Mouse (Mus musculus): Measurements from ENCODE around the gene Tnks1bp1. TPM values are rescaled to one million over a fixed set of nuclear protein-coding genes. Genes with fewer than 3 reads are reported as not detected.

Gene Tnks1bp1
- polyA plus RNA-seq, 2 experiments: 17.0 to 85.9 TPM

- Histone ChIP-seq H3K27me3 (ENCODE audit: control insufficient read depth, insufficient read depth, low read length) (no peaks in the 10 kb centered on the region), H3K9me3 (ENCODE audit: control insufficient read depth, low read length) (no peaks in the 10 kb centered on the region), H3K27ac (replicated peaks; ENCODE audit: low read depth, low read length) (no peak overlapping the region), H3K36me3 (ENCODE audit: control insufficient read depth, insufficient read depth, low read length) (no peaks in the 10 kb centered on the region), H3K4me3 (replicated peaks; ENCODE audit: low read length) (no peak overlapping the region), H3K4me1 (ENCODE audit: control insufficient read depth, insufficient read depth, low read length) (peaks cover 5% of the 10 kb centered on the region), H3K9ac (ENCODE audit: low read depth, low read length, severe bottlenecking) (no peak overlapping the region), H3K4me2 (replicated peaks; ENCODE audit: low read depth, low read length, severe bottlenecking) (no peak overlapping the region)
- ATAC-seq (ENCODE audit: low FRiP score, low read depth) (no peak), DNase-seq (ENCODE audit: low spot score) (no peak)
- no peak for TF ChIP-seq POLR2A (IDR thresholded peaks at IDR 0.05; ENCODE audit: borderline replicate concordance, extremely low read depth, insufficient read depth, insufficient read length)
- 74% methylated on average over 5 of the region's 5 CpGs for WGBS
Measured at GRCm38 (mm10) chr2:85013826-85014587, 33.8 kb upstream of the Tnks1bp1 start.

- Histone ChIP-seq H3K9me3 (ENCODE audit: control insufficient read depth, low read length) (no peaks in the 10 kb centered on the region), H3K36me3 (ENCODE audit: control insufficient read depth, insufficient read depth, low read length) (no peaks in the 10 kb centered on the region), H3K9ac (ENCODE audit: low read depth, low read length, severe bottlenecking) (no peak overlapping the region), H3K27me3 (ENCODE audit: control insufficient read depth, insufficient read depth, low read length) (no peaks in the 10 kb centered on the region), H3K27ac (replicated peaks; ENCODE audit: low read depth, low read length) (no peak overlapping the region), H3K4me1 (ENCODE audit: control insufficient read depth, insufficient read depth, low read length) (peaks cover 5% of the 10 kb centered on the region), H3K4me2 (replicated peaks; ENCODE audit: low read depth, low read length, severe bottlenecking) (no peak overlapping the region), H3K4me3 (replicated peaks; ENCODE audit: low read length) (no peak overlapping the region)
- WGBS: 15% methylated on average over 3 of the region's 3 CpGs
- TF ChIP-seq POLR2A (IDR thresholded peaks at IDR 0.05; ENCODE audit: borderline replicate concordance, extremely low read depth, insufficient read depth, insufficient read length): no peak
- no peak for ATAC-seq (ENCODE audit: low FRiP score, low read depth)
- DNase-seq (ENCODE audit: low spot score): no peak
Measured at GRCm38 (mm10) chr2:85014588-85014982, 33.2 kb upstream of the Tnks1bp1 start.

- 17% methylated on average over 4 of the region's 4 CpGs for WGBS
- H3K9ac ChIP-seq (ENCODE audit: low read depth, low read length, severe bottlenecking): no peak overlapping the region
- ATAC-seq (ENCODE audit: low FRiP score, low read depth) (no peak), DNase-seq (ENCODE audit: low spot score) (no peak)
- H3K4me3 ChIP-seq (replicated peaks; ENCODE audit: low read length): no peak overlapping the region
- no peaks in the 10 kb centered on the region for H3K36me3 ChIP-seq (ENCODE audit: control insufficient read depth, insufficient read depth, low read length)
- no peaks in the 10 kb centered on the region for H3K27me3 ChIP-seq (ENCODE audit: control insufficient read depth, insufficient read depth, low read length)
- no peaks in the 10 kb centered on the region for H3K4me1 ChIP-seq (ENCODE audit: control insufficient read depth, insufficient read depth, low read length)
- no peaks in the 10 kb centered on the region for H3K9me3 ChIP-seq (ENCODE audit: control insufficient read depth, low read length)
- TF ChIP-seq POLR2A (IDR thresholded peaks at IDR 0.05; ENCODE audit: borderline replicate concordance, extremely low read depth, insufficient read depth, insufficient read length): no peak
- no peak overlapping the region for H3K27ac ChIP-seq (replicated peaks; ENCODE audit: low read depth, low read length)
- H3K4me2 ChIP-seq (replicated peaks; ENCODE audit: low read depth, low read length, severe bottlenecking): no peak overlapping the region
Measured at GRCm38 (mm10) chr2:85022043-85022442, 25.8 kb upstream of the Tnks1bp1 start.

GRCm38 (mm10) chr2:85026178-85026577, 21.6 kb upstream of the Tnks1bp1 start:
- Histone ChIP-seq H3K36me3 (ENCODE audit: control insufficient read depth, insufficient read depth, low read length) (no peaks in the 10 kb centered on the region), H3K27ac (replicated peaks; ENCODE audit: low read depth, low read length) (no peak overlapping the region), H3K4me3 (replicated peaks; ENCODE audit: low read length) (no peak overlapping the region), H3K4me1 (ENCODE audit: control insufficient read depth, insufficient read depth, low read length) (no peaks in the 10 kb centered on the region), H3K4me2 (replicated peaks; ENCODE audit: low read depth, low read length, severe bottlenecking) (no peak overlapping the region), H3K27me3 (ENCODE audit: control insufficient read depth, insufficient read depth, low read length) (no peaks in the 10 kb centered on the region), H3K9me3 (ENCODE audit: control insufficient read depth, low read length) (no peaks in the 10 kb centered on the region), H3K9ac (ENCODE audit: low read depth, low read length, severe bottlenecking) (no peak overlapping the region)
- DNase-seq (ENCODE audit: low spot score) (no peak), ATAC-seq (ENCODE audit: low FRiP score, low read depth) (no peak)
- 81% methylated on average over 3 of the region's 3 CpGs for WGBS
- TF ChIP-seq POLR2A (IDR thresholded peaks at IDR 0.05; ENCODE audit: borderline replicate concordance, extremely low read depth, insufficient read depth, insufficient read length): no peak

- Histone ChIP-seq H3K4me1 (ENCODE audit: control insufficient read depth, insufficient read depth, low read length) (no peaks in the 10 kb centered on the region), H3K4me3 (replicated peaks; ENCODE audit: low read length) (no peak overlapping the region), H3K27me3 (ENCODE audit: control insufficient read depth, insufficient read depth, low read length) (no peaks in the 10 kb centered on the region), H3K9me3 (ENCODE audit: control insufficient read depth, low read length) (no peaks in the 10 kb centered on the region), H3K36me3 (ENCODE audit: control insufficient read depth, insufficient read depth, low read length) (no peaks in the 10 kb centered on the region), H3K4me2 (replicated peaks; ENCODE audit: low read depth, low read length, severe bottlenecking) (no peak overlapping the region), H3K27ac (replicated peaks; ENCODE audit: low read depth, low read length) (no peak overlapping the region), H3K9ac (ENCODE audit: low read depth, low read length, severe bottlenecking) (no peak overlapping the region)
- TF ChIP-seq POLR2A (IDR thresholded peaks at IDR 0.05; ENCODE audit: borderline replicate concordance, extremely low read depth, insufficient read depth, insufficient read length): no peak
- ATAC-seq (ENCODE audit: low FRiP score, low read depth) (no peak), DNase-seq (ENCODE audit: low spot score) (no peak)
- WGBS: 71% methylated on average over 5 of the region's 5 CpGs
Measured at GRCm38 (mm10) chr2:85027281-85027680, 20.5 kb upstream of the Tnks1bp1 start.

Data from limb, embryonic 14.5 days (tissue).